Mouse (Mus musculus) heart, adult 2 months (tissue): ENCODE results near the gene Ccdc177. TPM values are rescaled to one million over a fixed set of nuclear protein-coding genes. Genes with fewer than 3 reads are reported as not detected.

Source experiments
- DNase-seq, 2 experiments: peaks; one replicate each; pipeline ENCODE4 v3.0.0; 2021
- H3K27ac ChIP-seq: fragments of 200-600 bp; 2 replicates; pipeline ENCODE4 v1.8.1; 2022
- H3K27me3 ChIP-seq: fragments of 200-500 bp; 2 replicates; pipeline ENCODE4 v1.6.1; 2012; ENCODE audit warnings: mild to moderate bottlenecking, low read length, inconsistent platforms, mixed read lengths; ENCODE audit not compliant: control insufficient read depth, insufficient read depth
- H3K36me3 ChIP-seq: fragments of 200-500 bp; 2 replicates; pipeline ENCODE4 v1.6.1; 2012; ENCODE audit warnings: low read length, inconsistent platforms; ENCODE audit not compliant: control insufficient read depth, insufficient read depth
- H3K4me1 ChIP-seq: fragments of 200-500 bp; 2 replicates; pipeline ENCODE4 v1.6.1; 2011; ENCODE audit warnings: low read length; ENCODE audit not compliant: control insufficient read depth, insufficient read depth
- H3K4me3 ChIP-seq: fragments of 200-600 bp; 2 replicates; pipeline ENCODE4 v1.8.1; 2022
- H3K79me2 ChIP-seq: fragments of 200-500 bp; replicated peaks from 2 replicates; pipeline ENCODE4 v1.6.1; 2012; ENCODE audit warnings: mild to moderate bottlenecking, inconsistent platforms, low read length, moderate library complexity, mixed read lengths; ENCODE audit not compliant: control insufficient read depth, insufficient read depth
- H3K9ac ChIP-seq: fragments of 200-500 bp; 2 replicates; pipeline ENCODE4 v1.6.1; 2012; ENCODE audit warnings: low read depth, mild to moderate bottlenecking, control low read depth, inconsistent platforms, low read length, mixed read lengths
- CTCF ChIP-seq: fragments of 200-600 bp; IDR thresholded peaks from 2 replicates; pipeline ENCODE4 v1.8.1; 2022; ENCODE audit warnings: antibody characterized with exemption, mild to moderate bottlenecking, moderate library complexity
- EP300 ChIP-seq: fragments of 200-500 bp; IDR thresholded peaks from 2 replicates; pipeline ENCODE4 v1.6.1; 2011; ENCODE audit warnings: low read depth, low read length, control low read depth; ENCODE audit not compliant: insufficient read depth
- POLR2A ChIP-seq: fragments of 200-500 bp; IDR thresholded peaks from 2 replicates; pipeline ENCODE4 v1.6.1; 2011; ENCODE audit warnings: mild to moderate bottlenecking, low read depth, low read length, control low read depth; ENCODE audit not compliant: insufficient read depth
- WGBS: fragments of 180-500 bp; shearing (Covaris S2); methylation state at CpG from one replicate; pipeline ENCODE4 v1.1.7; 2018; 5-methylcytosine and 5-hydroxymethylcytosine counted together
- intact Hi-C: fragments of 180-260 bp; cut with DNase I; formaldehyde crosslinking; loops from one replicate; pipeline ENCODE4 v1.15.1; 2025
- polyA plus RNA-seq: library from polyadenylated mRNA; depleted of rRNA; stranded (reverse); fragments of >200 nt; gene quantifications from 2 replicates; pipeline ENCODE4 v1.2.3, GENCODE M21; 2012
- total RNA-seq, 2 experiments: library from RNA; stranded (reverse); gene quantifications; 2 replicates each; pipeline ENCODE4 v1.2.3; 2021

Gene Ccdc177
- total and polyA plus RNA-seq, 3 experiments, result 0.05 TPM; not detected in 2

DNA sequence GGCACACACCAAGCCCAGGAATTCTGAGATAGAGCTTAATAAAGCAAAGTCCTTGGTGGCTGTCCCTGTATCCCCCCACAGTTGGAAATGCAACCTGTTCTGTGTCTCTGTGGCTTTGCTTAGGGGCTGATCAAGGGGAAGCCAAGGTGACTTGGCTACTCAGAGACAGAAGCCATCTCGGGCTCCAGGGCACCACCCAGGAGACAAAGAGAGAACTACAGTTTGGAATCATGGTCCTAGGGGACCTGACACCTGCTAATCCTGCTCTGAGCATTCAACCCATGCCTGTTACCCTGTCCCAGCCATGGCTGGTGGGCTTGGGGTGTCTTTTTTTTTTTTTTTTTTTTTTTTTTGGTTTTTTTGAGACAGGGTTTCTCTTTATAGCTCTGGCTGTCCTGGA, 32.3 kb downstream of the Ccdc177 start:
- Histone ChIP-seq H3K4me3 (no peak overlapping the region), H3K36me3 (no peaks in the 10 kb centered on the region), H3K79me2 (no peaks in the 10 kb centered on the region), H3K27me3 (no peaks in the 10 kb centered on the region), H3K9ac (no peak overlapping the region), H3K4me1 (no peaks in the 10 kb centered on the region), H3K27ac (no peak overlapping the region)
- no peak for DNase-seq
- 14% methylated on average over 1 of the region's 1 CpGs for WGBS
- TF ChIP-seq POLR2A (no peak), CTCF (no peak), EP300 (no peak)
- intact Hi-C loops, result loop anchor here (5.0 to 10.0 kb wide), 2 partner anchors 231 to 333 kb away; no protein-coding TSS in a partner anchor

DNA sequence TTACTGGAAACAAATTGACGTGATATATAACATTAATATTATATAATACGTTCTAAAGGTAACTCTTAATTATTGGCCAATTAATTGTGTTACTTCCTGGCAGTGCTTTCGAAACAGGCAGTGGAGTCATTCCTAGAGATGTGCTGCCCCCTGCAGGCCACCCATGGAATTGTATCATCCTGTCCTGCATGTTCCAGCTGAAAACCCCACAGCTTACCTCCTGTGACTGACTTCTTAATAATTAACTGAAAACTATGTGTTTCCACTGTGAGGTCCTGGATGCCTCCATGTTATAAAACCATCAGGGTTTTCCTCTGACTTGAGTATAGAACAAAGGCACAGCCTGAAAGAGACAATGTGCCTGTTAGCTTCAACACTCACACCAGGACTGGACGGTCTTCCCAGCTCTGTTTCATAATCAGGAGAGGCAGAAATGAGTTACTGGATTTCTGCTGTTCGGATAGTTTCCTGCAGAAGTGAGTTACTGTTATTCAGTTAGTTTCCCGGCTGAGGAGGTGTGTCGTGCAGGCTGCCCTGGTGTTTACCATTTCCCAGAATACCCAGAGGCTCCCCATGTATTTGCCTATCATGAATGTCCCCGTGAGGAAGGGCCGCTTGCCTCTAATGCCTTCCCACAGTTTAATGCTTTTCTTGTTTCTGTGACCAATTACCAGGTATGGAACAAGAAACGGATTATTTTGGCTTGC, 35.5 kb downstream of the Ccdc177 start:
- peak; percentile 63 to 85 for DNase-seq
- TF ChIP-seq CTCF, result no peak; the same call in none of the 2 replicates
- peak; percentile 77; the same call in 1 of the 2 replicates for TF ChIP-seq EP300
- intact Hi-C loops, result loop anchor here (2.0 to 10.0 kb wide), 4 partner anchors 44 to 568 kb away; no protein-coding TSS in a partner anchor
- no peaks in the 10 kb centered on the region for H3K27me3 ChIP-seq
- 24% methylated on average over 10 of the region's 10 CpGs for WGBS
- no peaks in the 10 kb centered on the region for H3K4me1 ChIP-seq
- no peak overlapping the region for H3K4me3 ChIP-seq
- no peaks in the 10 kb centered on the region for H3K79me2 ChIP-seq
- no peaks in the 10 kb centered on the region for H3K36me3 ChIP-seq
- H3K27ac ChIP-seq, result no peak overlapping the region
- H3K9ac ChIP-seq, result no peak overlapping the region

DNA sequence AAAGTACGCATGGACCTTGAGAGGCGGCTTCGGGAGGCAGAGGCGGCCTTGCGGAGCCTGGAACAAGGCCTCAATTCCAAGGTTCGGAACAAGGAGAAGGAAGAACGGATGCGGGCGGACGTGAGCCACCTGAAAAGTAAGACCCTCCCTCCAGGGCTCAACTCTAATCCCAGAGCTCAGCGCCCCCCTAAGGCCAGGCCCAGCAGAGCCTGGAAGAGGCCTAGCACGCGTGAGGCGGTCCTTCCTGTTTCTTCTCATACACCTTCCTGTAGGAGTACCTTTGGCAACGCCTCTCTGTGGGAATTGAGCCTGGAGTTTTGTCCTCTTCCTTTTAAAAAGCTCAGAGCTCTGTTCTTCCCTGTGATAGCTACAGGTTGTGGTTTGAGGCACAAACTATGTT, 39.0 kb downstream of the Ccdc177 start:
- no peaks in the 10 kb centered on the region for H3K79me2 ChIP-seq
- no peak overlapping the region for H3K27ac ChIP-seq
- H3K9ac ChIP-seq, result no peak overlapping the region
- no peaks in the 10 kb centered on the region for H3K27me3 ChIP-seq
- H3K4me1 ChIP-seq, result no peaks in the 10 kb centered on the region
- no peak for TF ChIP-seq CTCF
- no peak for DNase-seq
- 83% methylated on average over 15 of the region's 15 CpGs for WGBS
- intact Hi-C loops, result loop anchor here (10.0 kb wide), 1 partner anchor 327 kb away; no protein-coding TSS in a partner anchor
- H3K36me3 ChIP-seq, result no peaks in the 10 kb centered on the region
- H3K4me3 ChIP-seq, result no peak overlapping the region

DNA sequence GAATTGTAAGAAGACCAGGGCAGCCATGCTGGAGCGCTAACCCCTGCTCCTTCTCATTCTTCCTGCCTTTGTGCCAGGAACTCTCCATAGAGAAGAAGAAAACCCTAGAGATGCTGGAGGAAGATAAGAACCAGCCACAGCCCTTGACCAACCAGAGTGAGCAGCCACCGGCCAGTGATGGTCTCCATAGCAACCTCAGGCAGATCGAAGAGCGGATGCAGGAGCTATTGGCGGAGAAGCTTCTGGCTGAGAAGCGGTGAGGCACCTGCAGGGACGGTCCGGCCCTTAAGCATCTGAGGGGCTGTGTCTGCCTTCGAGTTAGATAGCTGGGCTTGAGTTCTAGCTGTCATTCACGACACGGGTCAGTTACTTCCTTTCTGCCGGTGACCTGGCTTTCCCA, 40.0 kb downstream of the Ccdc177 start:
- H3K27me3 ChIP-seq, result no peaks in the 10 kb centered on the region
- DNase-seq, result no peak
- intact Hi-C loops, result loop anchor here (10.0 kb wide), 1 partner anchor 326 kb away; no protein-coding TSS in a partner anchor

DNA sequence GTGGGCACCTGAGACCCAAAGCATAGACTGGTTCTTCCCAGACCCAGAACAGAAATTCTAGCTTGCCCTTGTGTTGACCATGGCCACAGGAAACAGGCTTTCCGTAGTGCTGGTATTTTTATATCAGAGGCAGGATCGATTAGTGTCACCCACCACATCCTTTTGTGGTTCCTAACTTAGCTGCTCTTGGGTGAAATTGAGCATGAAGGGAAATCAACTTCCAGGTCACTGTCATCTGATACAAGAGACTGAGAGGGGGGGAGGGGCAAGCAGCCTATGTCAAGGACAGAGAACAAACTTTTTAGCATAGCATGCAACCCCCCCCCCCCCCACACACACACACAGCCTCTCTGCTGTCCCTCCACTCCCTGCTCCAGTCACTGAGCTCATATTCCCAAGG, 41.3 kb downstream of the Ccdc177 start:
- Histone ChIP-seq H3K4me3 (no peak overlapping the region), H3K9ac (no peak overlapping the region), H3K4me1 (no peaks in the 10 kb centered on the region), H3K27me3 (no peaks in the 10 kb centered on the region), H3K36me3 (no peaks in the 10 kb centered on the region), H3K27ac (no peak overlapping the region), H3K79me2 (no peaks in the 10 kb centered on the region)
- DNase-seq, result no peak
- TF ChIP-seq CTCF, result no peak
- no peak for TF ChIP-seq EP300
- no peak for TF ChIP-seq POLR2A
- intact Hi-C loops, result no loop called here
- 37% methylated on average over 2 of the region's 2 CpGs for WGBS

More for the DNA sequence above, 40.0 kb downstream of the Ccdc177 start:
- Histone ChIP-seq H3K9ac (no peak overlapping the region), H3K79me2 (no peaks in the 10 kb centered on the region), H3K27ac (no peak overlapping the region), H3K36me3 (no peaks in the 10 kb centered on the region), H3K4me3 (no peak overlapping the region), H3K4me1 (no peaks in the 10 kb centered on the region)
- TF ChIP-seq EP300, result no peak
- no peak for TF ChIP-seq POLR2A
- no peak for TF ChIP-seq CTCF
- WGBS, result 83% methylated on average over 12 of the region's 12 CpGs

DNA sequence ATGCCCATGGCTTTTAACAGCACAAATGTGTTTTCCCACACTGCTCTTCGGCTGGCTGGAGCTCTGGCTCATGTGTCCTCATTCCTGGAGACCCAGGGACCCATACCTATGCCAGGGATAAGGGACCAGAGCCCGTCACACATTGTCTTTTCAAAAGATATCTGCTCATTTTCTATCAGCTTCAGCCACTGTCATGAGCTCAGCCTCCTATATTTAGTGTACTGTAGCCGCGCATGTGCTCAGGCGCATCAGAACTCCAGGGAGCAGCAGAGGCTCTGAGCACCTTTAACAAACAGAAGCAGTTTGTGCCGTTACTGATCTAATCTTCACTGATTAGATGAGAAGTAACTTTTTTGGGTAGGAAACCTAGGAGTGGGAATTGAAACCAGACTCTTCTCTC, 44.6 kb downstream of the Ccdc177 start:
- TF ChIP-seq EP300, result no peak
- TF ChIP-seq POLR2A, result no peak
- no peak for TF ChIP-seq CTCF
- WGBS, result 39% methylated on average over 6 of the region's 6 CpGs
- intact Hi-C loops, result no loop called here
- H3K9ac ChIP-seq, result no peak overlapping the region
- no peak for DNase-seq
- H3K27me3 ChIP-seq, result no peaks in the 10 kb centered on the region
- H3K27ac ChIP-seq, result no peak overlapping the region
- H3K4me3 ChIP-seq, result no peak overlapping the region
- H3K36me3 ChIP-seq, result no peaks in the 10 kb centered on the region
- no peaks in the 10 kb centered on the region for H3K4me1 ChIP-seq
- no peaks in the 10 kb centered on the region for H3K79me2 ChIP-seq
